Mouse (Mus musculus): ENCODE measurements around the gene Ppp2r5b.

The Ppp2r5b gene

DNA sequence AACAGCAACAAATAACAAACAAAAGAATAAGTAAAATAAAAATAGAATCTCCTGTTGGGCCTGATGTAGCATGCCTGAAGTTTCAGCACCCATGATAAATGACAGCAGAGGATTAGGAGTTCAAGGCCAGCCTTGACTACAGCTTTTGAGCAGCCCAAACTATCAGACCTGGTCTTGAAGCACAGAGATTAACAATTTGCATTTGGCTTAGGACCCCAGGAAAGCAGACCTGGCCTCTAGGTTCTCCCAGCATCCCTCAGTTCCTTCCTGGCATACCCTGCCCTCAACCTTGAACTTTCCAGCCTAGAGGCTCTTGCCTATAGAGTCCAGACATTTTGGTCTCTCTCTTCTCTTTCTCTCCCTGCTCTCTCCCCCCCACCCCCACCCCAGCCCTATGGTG, 3.1 kb upstream of the Ppp2r5b start:
- DNase-seq (ENCODE audit: low read depth in 1 of 2, low spot score in 2 of 2), result no peak

DNA sequence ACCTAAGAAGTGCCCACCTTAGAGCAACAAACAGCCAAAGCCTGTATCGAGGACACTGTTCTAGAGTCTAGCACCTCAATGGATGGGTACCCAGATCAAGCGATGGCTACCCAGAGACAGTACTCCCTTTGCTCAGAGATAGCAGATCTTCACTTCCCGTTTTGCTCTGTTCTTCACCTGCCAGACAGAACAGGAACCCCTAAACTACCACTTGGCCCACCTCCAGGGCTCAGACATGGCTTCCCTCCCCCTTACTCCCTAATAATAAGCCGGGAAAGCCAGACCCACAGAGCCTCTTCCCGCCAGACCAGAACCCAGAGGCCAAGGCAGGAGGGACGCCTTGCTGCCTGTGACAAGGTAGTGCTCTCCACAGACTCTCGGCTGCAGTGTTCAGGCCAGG, 1.2 kb upstream of the Ppp2r5b start:
- DNase-seq (ENCODE audit: low read depth in 1 of 2, low spot score in 2 of 2), result no peak

DNA sequence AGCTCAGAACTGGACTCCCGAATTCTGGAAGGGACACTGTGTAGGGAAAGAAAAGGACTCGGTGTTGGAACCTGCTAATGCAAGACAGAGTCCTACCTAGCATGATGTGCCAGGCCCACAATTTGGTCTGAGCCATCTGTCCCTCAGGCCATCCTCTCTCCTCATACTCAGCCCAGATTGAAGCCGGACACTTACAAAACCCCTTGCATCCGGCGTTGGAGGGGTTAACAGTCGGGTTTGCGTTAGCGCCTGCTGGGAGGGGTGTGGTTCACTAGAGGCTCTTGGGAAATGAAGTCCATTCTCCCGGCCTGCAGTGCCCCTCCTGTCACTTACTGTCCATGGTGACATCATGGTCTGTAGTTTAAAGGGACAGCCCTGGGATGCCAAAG, 375 bp upstream of the Ppp2r5b start:
- peak; percentile 67 to 69 for DNase-seq (ENCODE audit: low read depth in 1 of 2, low spot score in 2 of 2)

DNA sequence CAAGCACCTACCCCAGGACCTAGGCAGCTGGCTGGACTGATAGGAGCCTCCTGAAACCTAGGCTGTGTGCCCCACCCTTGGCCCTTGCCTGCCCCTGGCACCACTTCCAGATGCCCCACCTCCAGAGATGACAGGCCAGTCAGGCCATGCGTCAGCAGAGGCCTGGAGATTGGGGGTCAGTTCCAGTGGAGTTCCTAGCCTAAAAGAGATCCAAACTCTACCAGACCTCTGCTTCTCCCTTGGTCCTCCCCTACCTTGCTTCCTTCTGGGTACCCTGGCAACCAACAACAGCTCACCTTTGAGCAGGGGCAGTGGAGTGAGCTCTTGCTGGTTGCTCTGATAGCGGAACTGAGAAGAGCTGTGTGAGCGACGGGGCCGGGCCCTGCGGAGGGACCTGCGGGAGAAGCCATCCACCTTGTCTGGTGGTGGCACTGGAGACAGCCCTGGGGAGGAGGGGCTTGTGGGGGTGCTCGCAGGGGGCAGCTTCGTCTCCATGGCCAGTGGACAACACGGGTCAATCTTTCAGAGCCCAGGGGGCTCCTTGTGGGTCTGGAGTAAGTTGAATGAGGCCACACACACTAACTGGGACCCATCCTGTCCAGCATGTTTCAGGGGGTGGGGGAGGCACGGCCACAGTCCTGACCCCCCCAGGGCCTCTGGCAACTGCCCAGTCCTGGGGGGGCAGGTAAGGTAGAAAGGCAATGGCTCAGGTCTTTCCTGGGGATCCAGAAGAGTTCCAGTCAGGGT, 1.2 kb downstream of the Ppp2r5b start:
- DNase-seq (ENCODE audit: low read depth in 1 of 2, low spot score in 2 of 2), result no peak

DNA sequence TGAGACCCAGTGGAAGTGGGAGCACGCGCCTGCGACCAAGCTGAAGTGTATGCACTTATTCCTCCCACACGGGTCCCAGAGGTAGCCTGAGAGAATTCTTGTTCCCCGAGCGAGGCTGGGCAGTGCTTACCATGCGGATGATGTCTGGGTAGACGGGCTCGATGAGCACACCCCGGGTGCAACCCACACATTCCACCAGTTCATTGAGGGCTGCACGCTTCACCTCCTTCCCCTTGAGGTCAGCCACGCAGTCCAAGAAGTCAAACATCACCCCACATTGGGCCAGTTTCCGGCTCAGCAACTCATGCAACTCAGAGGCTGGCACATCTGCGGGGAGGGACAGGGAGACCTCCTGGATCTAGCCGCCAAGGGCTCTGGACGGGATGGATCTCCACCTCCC, 2.0 kb downstream of the Ppp2r5b start:
- DNase-seq (ENCODE audit: low read depth in 1 of 2, low spot score in 2 of 2), result no peak

DNA sequence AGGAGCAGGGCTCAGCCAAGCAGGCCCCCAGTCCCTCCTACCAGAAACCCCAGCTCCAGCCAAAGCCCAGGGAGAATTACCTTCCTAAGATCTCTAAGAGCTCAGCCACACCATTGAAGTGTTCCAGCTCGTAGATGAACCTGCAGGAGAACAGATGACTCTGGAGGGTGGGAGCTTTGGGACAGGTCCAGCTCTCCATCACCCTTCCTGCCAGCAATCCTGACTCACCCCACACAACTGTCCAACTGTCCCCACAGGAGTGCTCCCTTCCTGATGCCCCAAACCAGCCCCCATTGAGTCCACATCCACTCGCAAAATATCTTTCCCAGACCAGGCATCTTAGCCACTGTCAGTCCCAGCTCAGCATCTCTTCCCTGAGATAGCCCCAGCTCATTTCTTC, 4.6 kb downstream of the Ppp2r5b start:
- DNase-seq (ENCODE audit: low read depth in 1 of 2, low spot score in 2 of 2), result no peak

DNA sequence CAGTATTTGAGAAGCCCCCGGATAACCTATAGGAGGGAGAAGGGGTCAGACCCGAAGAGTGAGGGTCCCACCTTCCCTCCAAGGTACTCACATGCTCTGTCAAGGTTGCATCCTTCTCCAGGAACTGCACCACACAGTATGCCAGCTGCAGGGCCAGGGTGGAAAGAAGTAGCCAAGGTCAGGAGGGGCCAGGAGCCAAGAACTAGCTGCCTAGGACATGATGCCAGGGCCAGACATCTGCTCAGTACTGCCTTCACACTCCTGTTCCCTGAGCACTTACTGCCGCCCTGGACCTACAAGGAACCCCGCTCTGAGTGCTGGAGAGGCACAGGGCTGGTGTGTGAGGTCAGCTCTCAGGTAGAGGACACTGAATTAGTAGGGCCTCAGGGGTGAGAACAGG, 5.3 kb downstream of the Ppp2r5b start:
- no peak for DNase-seq (ENCODE audit: low read depth in 1 of 2, low spot score in 2 of 2)

DNA sequence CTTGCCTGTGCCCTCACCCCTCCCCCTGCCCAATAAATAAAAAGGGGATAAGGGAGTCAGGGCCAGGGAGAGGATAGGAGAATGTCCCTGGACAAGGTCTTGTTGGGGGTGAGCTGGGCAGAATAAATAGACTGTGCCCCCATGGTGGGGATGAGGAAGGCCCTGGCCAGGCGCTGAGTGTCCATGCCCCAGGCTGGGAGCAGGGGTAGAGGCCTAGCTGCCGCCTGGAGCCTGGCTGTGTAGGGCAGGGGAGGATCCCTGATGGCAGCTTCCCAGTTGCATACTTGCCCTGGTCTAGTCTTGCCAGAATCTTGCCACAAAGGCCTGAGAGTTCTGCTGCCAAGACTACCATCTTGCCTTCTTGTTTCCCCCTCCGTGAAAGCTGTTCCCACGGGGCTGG, 7.8 kb downstream of the Ppp2r5b start:
- DNase-seq (ENCODE audit: low read depth in 1 of 2, low spot score in 2 of 2), result no peak

DNA sequence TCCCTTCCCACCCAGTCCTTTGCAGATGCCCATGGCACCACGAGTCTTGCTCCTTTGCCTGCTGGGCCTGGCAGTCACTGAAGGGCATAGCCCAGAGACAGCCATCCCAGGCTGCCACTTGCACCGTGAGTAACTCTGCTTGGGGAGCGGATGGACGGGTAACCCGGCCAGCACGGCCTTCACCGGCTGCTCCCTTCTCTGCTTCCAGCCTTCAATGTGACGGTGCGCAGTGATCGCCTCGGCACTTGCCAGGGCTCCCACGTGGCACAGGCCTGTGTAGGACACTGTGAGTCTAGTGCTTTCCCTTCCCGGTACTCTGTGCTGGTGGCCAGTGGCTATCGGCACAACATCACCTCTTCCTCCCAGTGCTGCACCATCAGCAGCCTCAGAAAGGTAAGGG, 8.9 kb downstream of the Ppp2r5b start:
- no peak for DNase-seq (ENCODE audit: low read depth in 1 of 2, low spot score in 2 of 2)

DNA sequence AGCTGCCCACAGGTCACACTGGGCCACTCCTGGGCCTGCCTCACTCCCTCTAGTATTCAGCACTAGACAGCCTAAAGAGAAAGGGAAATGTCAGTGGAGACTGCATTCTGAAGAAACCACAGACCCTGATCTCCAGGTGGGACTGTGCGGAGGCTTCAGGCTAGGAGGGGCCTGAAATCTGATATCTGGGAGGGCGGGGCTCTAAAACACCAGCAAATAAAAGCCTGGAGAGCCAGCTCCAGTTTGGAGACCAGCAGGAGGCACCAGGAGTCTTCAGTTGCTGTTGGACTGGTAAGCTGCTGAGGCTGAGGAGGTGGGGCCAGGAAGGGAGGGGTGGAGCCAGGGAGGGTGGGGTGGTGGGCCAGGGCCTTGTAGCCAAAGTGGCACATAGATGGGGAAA, 9.5 kb downstream of the Ppp2r5b start, which contains the start of gene Gpha2:
Gpha2 (plus strand) TSS at position 246 of the 400 bp plus-strand sequence.
- DNase-seq (ENCODE audit: low read depth in 1 of 2, low spot score in 2 of 2), result no peak

DNA sequence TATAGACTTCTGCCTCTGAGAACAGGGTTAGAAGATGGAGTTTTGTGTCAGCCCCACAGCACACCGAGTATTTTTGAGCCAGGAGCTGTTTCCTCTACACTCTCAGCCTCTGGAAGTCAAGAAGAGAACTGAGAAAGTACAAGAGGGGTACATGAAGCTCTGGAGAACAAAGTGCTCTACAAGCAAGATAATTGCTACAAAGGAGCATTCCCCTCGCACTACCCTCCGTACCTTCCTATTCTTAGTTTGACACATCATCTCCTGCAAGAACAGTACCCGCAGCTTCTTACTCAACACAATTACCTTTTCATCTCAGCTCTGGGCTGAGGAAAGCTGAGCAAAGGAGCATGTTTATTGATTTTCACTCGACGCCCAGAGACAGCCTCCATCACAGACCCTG, 17.1 kb downstream of the Ppp2r5b start:
- no peak for DNase-seq (ENCODE audit: low read depth in 1 of 2, low spot score in 2 of 2)

DNA sequence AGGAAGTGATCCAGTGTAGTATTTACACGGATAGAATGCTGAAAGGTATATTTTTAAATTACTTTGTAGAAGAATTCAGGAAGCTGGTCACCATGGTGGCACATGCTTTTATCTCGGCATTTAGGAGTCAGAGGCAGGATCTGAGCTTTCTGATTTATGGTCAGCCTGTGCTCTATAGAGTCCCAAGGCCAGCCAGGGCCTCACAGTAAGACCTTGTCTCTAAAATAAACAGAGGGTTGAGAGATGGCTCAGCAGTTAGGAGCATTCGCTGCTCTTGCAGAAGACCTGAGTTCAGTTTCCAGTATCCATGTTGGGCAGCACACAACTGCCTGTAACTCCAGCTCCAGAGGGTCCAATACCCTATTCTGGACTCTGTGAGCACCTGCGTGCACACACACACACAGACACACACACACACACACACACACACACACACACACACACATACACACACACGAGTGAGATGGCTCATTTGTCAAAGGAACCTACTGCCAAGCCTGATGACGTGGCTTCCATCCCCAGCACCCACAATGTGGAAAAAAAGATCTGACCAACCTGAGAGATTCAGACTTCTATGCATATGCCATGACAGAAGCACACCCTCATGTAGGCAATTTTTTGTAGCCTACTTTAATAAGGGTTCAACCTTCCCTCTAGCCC, 19.5 kb downstream of the Ppp2r5b start:
- no peak for DNase-seq (ENCODE audit: low read depth in 1 of 2, low spot score in 2 of 2)

DNA sequence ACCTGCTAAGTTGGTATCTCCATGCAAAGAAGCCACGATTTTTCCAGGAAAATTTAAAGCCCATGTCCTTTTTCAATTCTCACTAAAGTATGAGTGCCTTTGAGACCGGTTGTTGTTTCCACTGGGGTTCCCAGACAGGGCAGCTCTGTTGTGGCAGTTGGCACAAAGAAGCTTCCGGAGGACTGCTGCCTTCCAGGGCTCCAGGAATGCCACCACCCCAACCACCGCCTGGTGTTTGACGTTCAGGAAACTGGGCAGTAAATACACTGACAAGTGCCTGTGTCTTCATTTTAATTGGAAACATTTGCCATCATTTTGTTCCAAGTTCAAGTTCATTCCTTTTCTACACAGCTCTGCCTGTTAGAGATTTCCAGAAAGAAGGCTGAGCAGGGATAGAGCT, 29.0 kb downstream of the Ppp2r5b start:
- DNase-seq (ENCODE audit: low read depth in 1 of 2, low spot score in 2 of 2), result no peak

DNA sequence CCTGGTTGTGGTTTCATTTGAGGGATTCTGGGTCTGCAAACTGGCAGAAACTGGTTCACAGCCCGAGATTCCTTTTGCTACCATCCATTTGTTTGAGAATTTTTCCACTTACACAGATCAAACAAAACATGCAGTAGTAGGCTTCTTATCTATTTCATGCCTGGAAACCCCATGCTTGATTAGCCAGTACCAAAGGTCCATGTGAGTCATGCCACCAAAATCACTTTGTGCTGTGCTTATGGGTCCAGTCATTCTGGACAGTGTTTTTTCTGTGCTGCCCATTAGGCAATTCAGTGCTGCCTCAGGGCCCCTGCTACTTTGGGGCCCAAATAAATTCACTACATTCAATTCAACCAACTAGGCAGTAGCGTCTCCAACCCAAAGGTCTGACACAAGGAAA, 31.4 kb downstream of the Ppp2r5b start:
- no peak for DNase-seq (ENCODE audit: low read depth in 1 of 2, low spot score in 2 of 2)

DNA sequence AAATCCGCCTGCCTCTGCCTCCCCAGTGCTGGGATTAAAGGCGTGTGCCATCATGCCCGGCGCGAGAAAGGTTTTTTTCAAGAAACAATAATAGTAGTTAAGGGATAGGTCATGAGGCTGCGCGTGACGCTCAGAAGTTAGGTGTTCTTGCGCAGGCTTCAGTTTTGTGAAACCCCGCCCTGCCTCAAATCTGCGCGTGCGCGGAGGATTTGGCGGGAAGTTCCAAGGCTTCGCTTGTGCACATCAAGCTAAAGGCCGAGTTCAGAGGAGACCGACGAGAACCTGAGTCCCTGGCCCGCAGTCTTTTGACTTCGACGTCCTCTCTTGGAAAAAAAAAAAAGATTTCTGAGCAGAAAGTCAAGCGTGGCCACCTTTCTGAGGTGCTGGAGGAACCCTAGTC, 51.5 kb downstream of the Ppp2r5b start, which contains the start of gene Majin:
Majin (plus strand) TSS at position 258 of the 400 bp plus-strand sequence.
- no peak for DNase-seq (ENCODE audit: low read depth in 1 of 2, low spot score in 2 of 2)

DNA sequence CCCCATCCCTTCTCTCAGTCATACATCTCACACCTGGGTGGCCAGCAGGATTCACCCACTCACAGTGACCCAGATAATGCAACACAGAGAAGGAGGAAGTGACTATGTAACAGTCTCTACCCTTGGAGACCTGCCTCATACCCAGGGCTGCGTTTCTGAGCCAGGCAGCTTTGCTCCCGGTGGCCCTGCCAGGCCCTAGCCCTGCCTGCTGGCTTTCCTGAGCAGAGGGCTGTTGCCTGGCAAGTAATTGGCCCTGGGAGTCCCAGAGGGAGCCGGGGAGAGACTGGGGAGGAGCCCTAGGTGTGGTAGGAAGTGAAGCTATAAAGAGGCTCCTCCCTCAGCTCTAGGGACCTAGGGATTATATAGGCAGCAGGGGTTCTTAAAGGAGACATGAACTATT, 53.1 kb downstream of the Ppp2r5b start:
- DNase-seq (ENCODE audit: low read depth in 1 of 2, low spot score in 2 of 2), result no peak

DNA sequence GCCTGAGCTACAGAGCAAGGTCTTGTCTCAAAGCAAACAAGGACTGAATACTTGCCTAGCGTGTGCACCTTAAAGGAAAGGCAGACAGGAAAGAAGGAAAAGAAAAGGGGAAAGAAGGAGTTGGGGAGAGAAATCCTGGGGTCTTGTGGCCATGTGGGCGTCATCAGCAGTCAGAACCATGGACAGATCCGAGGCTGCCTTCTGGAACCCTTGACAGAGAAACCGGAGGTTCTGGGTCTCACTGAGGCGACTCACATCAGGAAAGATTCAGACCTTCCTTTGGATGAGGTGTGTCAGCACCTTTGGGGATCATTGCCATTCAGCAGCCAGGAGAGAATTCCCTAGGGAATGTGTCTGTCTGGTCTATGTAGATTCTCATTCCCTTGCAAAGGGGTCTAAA, 54.0 kb downstream of the Ppp2r5b start:
- no peak for DNase-seq (ENCODE audit: low read depth in 1 of 2, low spot score in 2 of 2)

DNA sequence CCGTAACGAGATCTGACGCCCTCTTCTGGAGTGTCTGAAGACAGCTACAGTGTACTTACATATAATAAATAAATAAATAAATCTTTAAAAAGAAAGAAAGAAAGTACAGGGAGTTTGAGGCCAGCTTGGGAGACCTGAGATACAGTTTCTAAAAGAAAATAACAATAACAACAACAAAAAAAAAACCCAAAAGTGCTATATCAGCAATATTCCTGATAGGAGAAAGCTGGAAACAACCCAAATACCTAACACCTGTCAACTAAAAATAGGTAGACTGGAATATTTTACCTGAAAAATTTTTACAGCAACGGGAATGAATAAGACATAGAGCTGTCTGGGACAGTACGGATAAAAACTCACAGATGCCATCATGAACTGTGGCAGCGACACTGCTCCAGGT, 56.9 kb downstream of the Ppp2r5b start:
- no peak for DNase-seq (ENCODE audit: low read depth in 1 of 2, low spot score in 2 of 2)
